Mouse (Mus musculus) small intestine, adult 2 months (tissue): ENCODE data around the gene Spsb1. TPM values are rescaled to one million over a fixed set of nuclear protein-coding genes. Genes with fewer than 3 reads are reported as not detected.

Experiments
- H3K27ac ChIP-seq: fragments of 200-500 bp; 2 replicates; pipeline ENCODE4 v1.5.1; 2012; ENCODE audit warnings: low read depth, low read length, control low read depth, inconsistent platforms; ENCODE audit not compliant: insufficient read depth
- H3K27me3 ChIP-seq: fragments of 200-500 bp; 2 replicates; pipeline ENCODE4 v1.6.1; 2012; ENCODE audit warnings: mild to moderate bottlenecking, moderate library complexity, low read length, inconsistent platforms; ENCODE audit not compliant: control insufficient read depth, insufficient read depth
- H3K36me3 ChIP-seq: fragments of 200-500 bp; 2 replicates; pipeline ENCODE4 v1.6.1; 2012; ENCODE audit warnings: mild to moderate bottlenecking, low read length, control low read depth, inconsistent platforms; ENCODE audit not compliant: control insufficient read depth, insufficient read depth
- H3K4me1 ChIP-seq: fragments of 200-500 bp; 2 replicates; pipeline ENCODE4 v1.6.1; 2012; ENCODE audit warnings: low read length, inconsistent platforms, mixed read lengths; ENCODE audit not compliant: control insufficient read depth, insufficient read depth, insufficient read length
- H3K4me3 ChIP-seq: fragments of 200-500 bp; 2 replicates; pipeline ENCODE4 v1.5.1; 2012; ENCODE audit warnings: low read depth, mild to moderate bottlenecking, control low read depth, inconsistent platforms, low read length, moderate library complexity
- CTCF ChIP-seq: fragments of 200-500 bp; IDR thresholded peaks from 2 replicates; pipeline ENCODE4 v1.5.1; 2012; ENCODE audit warnings: low read depth, mild to moderate bottlenecking, control low read depth, inconsistent platforms, low read length, moderate library complexity, mixed read lengths; ENCODE audit not compliant: insufficient replicate concordance, insufficient read length; ENCODE audit errors: extremely low read depth
- POLR2A ChIP-seq: fragments of 200-500 bp; IDR thresholded peaks from 2 replicates; pipeline ENCODE4 v1.6.1; 2012; ENCODE audit warnings: low read depth, mild to moderate bottlenecking, control low read depth, inconsistent platforms, low read length, moderate library complexity
- WGBS: fragments of 180-500 bp; shearing (Covaris S2); methylation state at CpG from one replicate; pipeline ENCODE4 v1.1.7; 2018; 5-methylcytosine and 5-hydroxymethylcytosine counted together
- polyA plus RNA-seq: library from polyadenylated mRNA; depleted of rRNA; stranded (reverse); fragments of >200 nt; gene quantifications from 2 replicates; pipeline ENCODE4 v1.2.3, GENCODE M21; 2012

Spsb1 gene
- polyA plus RNA-seq, 1 experiment, result 27.3 TPM

GRCm38 (mm10) chr4:149923014-149923413 is 31.8 kb downstream of the Spsb1 start:
- TF ChIP-seq CTCF (no peak), POLR2A (no peak)

GRCm38 (mm10) chr4:149922121-149922718 is 32.6 kb downstream of the Spsb1 start:
- TF ChIP-seq POLR2A (no peak), CTCF (no peak)
- WGBS, result 62% methylated on average over 14 of the region's 14 CpGs
- H3K4me1 ChIP-seq, result peaks cover 49% of the 10 kb centered on the region
- H3K4me3 ChIP-seq, result no peak overlapping the region; the same call in 1 of the 2 replicates
- H3K36me3 ChIP-seq, result no peaks in the 10 kb centered on the region; the same call in 1 of the 2 replicates
- no peaks in the 10 kb centered on the region for H3K27me3 ChIP-seq
- peak overlapping the region; percentile 81 for H3K27ac ChIP-seq

More at GRCm38 (mm10) chr4:149923014-149923413, 31.8 kb downstream of the Spsb1 start:
- Histone ChIP-seq H3K4me1 (peaks cover 42% of the 10 kb centered on the region), H3K27ac (peak overlapping the region; percentile 28; the same call in 1 of the 2 replicates), H3K36me3 (no peaks in the 10 kb centered on the region; the same call in 1 of the 2 replicates), H3K4me3 (no peak overlapping the region), H3K27me3 (no peaks in the 10 kb centered on the region)
- 80% methylated on average over 4 of the region's 5 CpGs for WGBS

- Histone ChIP-seq H3K4me3 (peak overlapping the region; percentile 3; the same call in 1 of the 2 replicates), H3K36me3 (no peaks in the 10 kb centered on the region; the same call in 1 of the 2 replicates), H3K4me1 (peaks cover 59% of the 10 kb centered on the region), H3K27ac (peak overlapping the region; percentile 81), H3K27me3 (no peaks in the 10 kb centered on the region)
- TF ChIP-seq CTCF (no peak), POLR2A (no peak)
- WGBS, result 23% methylated on average over 12 of the region's 12 CpGs
Observed at GRCm38 (mm10) chr4:149920886-149921285, 34.0 kb downstream of the Spsb1 start.

- H3K36me3 ChIP-seq, result no peaks in the 10 kb centered on the region; the same call in 1 of the 2 replicates
- H3K4me3 ChIP-seq, result no peak overlapping the region
- WGBS, result 84% methylated on average over 15 of the region's 15 CpGs
- H3K27me3 ChIP-seq, result no peaks in the 10 kb centered on the region
- H3K27ac ChIP-seq, result no peak overlapping the region; the same call in 1 of the 2 replicates
- TF ChIP-seq CTCF, result no peak
- TF ChIP-seq POLR2A, result no peak
- H3K4me1 ChIP-seq, result peaks cover 55% of the 10 kb centered on the region
Observed at GRCm38 (mm10) chr4:149918455-149919070, 36.3 kb downstream of the Spsb1 start.

- Histone ChIP-seq H3K27me3 (no peaks in the 10 kb centered on the region), H3K4me1 (peaks cover 51% of the 10 kb centered on the region), H3K4me3 (no peak overlapping the region), H3K36me3 (no peaks in the 10 kb centered on the region; the same call in 1 of the 2 replicates), H3K27ac (peak overlapping the region; percentile 83)
- TF ChIP-seq POLR2A, result no peak
- no peak for TF ChIP-seq CTCF
- 16% methylated on average over 3 of the region's 3 CpGs for WGBS
Observed at GRCm38 (mm10) chr4:149916831-149917230, 38.0 kb downstream of the Spsb1 start.

- 88% methylated on average over 7 of the region's 7 CpGs for WGBS
- Histone ChIP-seq H3K36me3 (no peaks in the 10 kb centered on the region; the same call in 1 of the 2 replicates), H3K4me3 (no peak overlapping the region), H3K27ac (no peak overlapping the region), H3K4me1 (peaks cover 44% of the 10 kb centered on the region), H3K27me3 (no peaks in the 10 kb centered on the region)
- TF ChIP-seq CTCF, result no peak
- TF ChIP-seq POLR2A, result no peak
Observed at GRCm38 (mm10) chr4:149913709-149914370, 41.0 kb downstream of the Spsb1 start.

- 76% methylated on average over 4 of the region's 4 CpGs for WGBS
- TF ChIP-seq POLR2A (no peak), CTCF (no peak)
Observed at GRCm38 (mm10) chr4:149912451-149912850, 42.4 kb downstream of the Spsb1 start.

More at GRCm38 (mm10) chr4:149912451-149912850, 42.4 kb downstream of the Spsb1 start:
- Histone ChIP-seq H3K27me3 (no peaks in the 10 kb centered on the region), H3K4me3 (no peak overlapping the region), H3K27ac (no peak overlapping the region), H3K36me3 (no peaks in the 10 kb centered on the region), H3K4me1 (peaks cover 34% of the 10 kb centered on the region)
